Mouse (Mus musculus): ENCODE results near the gene Camsap1. TPM values are rescaled to one million over a fixed set of nuclear protein-coding genes. Genes with fewer than 3 reads are reported as not detected.

Camsap1 gene
- polyA plus RNA-seq, 1 experiment from 2014 or later: 6.0 TPM

GRCm38 (mm10) chr2:26017326-26017725 is 34.2 kb upstream of the Camsap1 start:
- no peak overlapping the region for H3K9ac ChIP-seq (ENCODE audit: low read length)
- WGBS: 53% methylated on average over 4 of the region's 4 CpGs

GRCm38 (mm10) chr2:26013674-26014073 is 30.6 kb upstream of the Camsap1 start:
- Histone ChIP-seq H3K36me3 (ENCODE audit: control insufficient read depth, insufficient read depth) (peaks cover 54% of the 10 kb centered on the region), H3K4me3 (ENCODE audit: low read length) (no peak overlapping the region), H3K27me3 (ENCODE audit: control insufficient read depth, insufficient read depth, low read length) (no peaks in the 10 kb centered on the region), H3K27ac (ENCODE audit: low read length) (no peak overlapping the region), H3K9me3 (replicated peaks; ENCODE audit: control insufficient read depth, low read length) (no peaks in the 10 kb centered on the region), H3K4me2 (ENCODE audit: low read depth, low read length) (no peak overlapping the region), H3K9ac (ENCODE audit: low read length) (no peak overlapping the region), H3K4me1 (ENCODE audit: control insufficient read depth, insufficient read depth, low read length) (peaks cover 13% of the 10 kb centered on the region)
- ATAC-seq (replicated peaks; ENCODE audit: extremely low read depth, insufficient read depth, low FRiP score): no peak
- WGBS: 80% methylated on average over 3 of the region's 3 CpGs

More at GRCm38 (mm10) chr2:26017326-26017725, 34.2 kb upstream of the Camsap1 start:
- Histone ChIP-seq H3K9me3 (replicated peaks; ENCODE audit: control insufficient read depth, low read length) (no peaks in the 10 kb centered on the region), H3K4me2 (ENCODE audit: low read depth, low read length) (no peak overlapping the region), H3K36me3 (ENCODE audit: control insufficient read depth, insufficient read depth) (peaks cover 21% of the 10 kb centered on the region), H3K27ac (ENCODE audit: low read length) (no peak overlapping the region), H3K4me1 (ENCODE audit: control insufficient read depth, insufficient read depth, low read length) (peaks cover 29% of the 10 kb centered on the region), H3K27me3 (ENCODE audit: control insufficient read depth, insufficient read depth, low read length) (no peaks in the 10 kb centered on the region), H3K4me3 (ENCODE audit: low read length) (no peak overlapping the region)
- ATAC-seq (replicated peaks; ENCODE audit: extremely low read depth, insufficient read depth, low FRiP score): no peak

GRCm38 (mm10) chr2:26011420-26011819 is 28.3 kb upstream of the Camsap1 start:
- H3K4me2 ChIP-seq (ENCODE audit: low read depth, low read length): no peak overlapping the region

GRCm38 (mm10) chr2:26002001-26002400 is 18.9 kb upstream of the Camsap1 start:
- Histone ChIP-seq H3K4me1 (ENCODE audit: control insufficient read depth, insufficient read depth, low read length) (no peaks in the 10 kb centered on the region), H3K9me3 (replicated peaks; ENCODE audit: control insufficient read depth, low read length) (no peaks in the 10 kb centered on the region), H3K4me3 (ENCODE audit: low read length) (no peak overlapping the region), H3K9ac (ENCODE audit: low read length) (no peak overlapping the region), H3K36me3 (ENCODE audit: control insufficient read depth, insufficient read depth) (peaks cover 55% of the 10 kb centered on the region), H3K27ac (ENCODE audit: low read length) (no peak overlapping the region), H3K4me2 (ENCODE audit: low read depth, low read length) (no peak overlapping the region), H3K27me3 (ENCODE audit: control insufficient read depth, insufficient read depth, low read length) (no peaks in the 10 kb centered on the region)
- ATAC-seq (replicated peaks; ENCODE audit: extremely low read depth, insufficient read depth, low FRiP score): no peak
- 78% methylated on average over 2 of the region's 2 CpGs for WGBS

More at GRCm38 (mm10) chr2:26011420-26011819, 28.3 kb upstream of the Camsap1 start:
- ATAC-seq (replicated peaks; ENCODE audit: extremely low read depth, insufficient read depth, low FRiP score): no peak
- WGBS: 68% methylated on average over 1 of the region's 1 CpGs
- H3K9ac ChIP-seq (ENCODE audit: low read length): no peak overlapping the region
- H3K27me3 ChIP-seq (ENCODE audit: control insufficient read depth, insufficient read depth, low read length): no peaks in the 10 kb centered on the region
- H3K36me3 ChIP-seq (ENCODE audit: control insufficient read depth, insufficient read depth): peaks cover 75% of the 10 kb centered on the region
- H3K4me3 ChIP-seq (ENCODE audit: low read length): no peak overlapping the region
- H3K4me1 ChIP-seq (ENCODE audit: control insufficient read depth, insufficient read depth, low read length): no peaks in the 10 kb centered on the region
- no peak overlapping the region for H3K27ac ChIP-seq (ENCODE audit: low read length)
- no peaks in the 10 kb centered on the region for H3K9me3 ChIP-seq (replicated peaks; ENCODE audit: control insufficient read depth, low read length)

GRCm38 (mm10) chr2:26001136-26001535 is 18.1 kb upstream of the Camsap1 start:
- 95% methylated on average over 5 of the region's 5 CpGs for WGBS
- no peak for ATAC-seq (replicated peaks; ENCODE audit: extremely low read depth, insufficient read depth, low FRiP score)
- peaks cover 47% of the 10 kb centered on the region for H3K36me3 ChIP-seq (ENCODE audit: control insufficient read depth, insufficient read depth)
- H3K4me1 ChIP-seq (ENCODE audit: control insufficient read depth, insufficient read depth, low read length): no peaks in the 10 kb centered on the region
- no peaks in the 10 kb centered on the region for H3K9me3 ChIP-seq (replicated peaks; ENCODE audit: control insufficient read depth, low read length)
- H3K4me2 ChIP-seq (ENCODE audit: low read depth, low read length): no peak overlapping the region
- H3K27me3 ChIP-seq (ENCODE audit: control insufficient read depth, insufficient read depth, low read length): no peaks in the 10 kb centered on the region
- H3K9ac ChIP-seq (ENCODE audit: low read length): no peak overlapping the region
- H3K4me3 ChIP-seq (ENCODE audit: low read length): no peak overlapping the region
- no peak overlapping the region for H3K27ac ChIP-seq (ENCODE audit: low read length)

GRCm38 (mm10) chr2:25997716-25998115 is 14.6 kb upstream of the Camsap1 start:
- Histone ChIP-seq H3K27me3 (ENCODE audit: control insufficient read depth, insufficient read depth, low read length) (no peaks in the 10 kb centered on the region), H3K36me3 (ENCODE audit: control insufficient read depth, insufficient read depth) (peaks cover 31% of the 10 kb centered on the region), H3K4me1 (ENCODE audit: control insufficient read depth, insufficient read depth, low read length) (no peaks in the 10 kb centered on the region), H3K27ac (ENCODE audit: low read length) (no peak overlapping the region), H3K4me2 (ENCODE audit: low read depth, low read length) (no peak overlapping the region), H3K9me3 (replicated peaks; ENCODE audit: control insufficient read depth, low read length) (no peaks in the 10 kb centered on the region), H3K4me3 (ENCODE audit: low read length) (no peak overlapping the region), H3K9ac (ENCODE audit: low read length) (no peak overlapping the region)
- no peak for ATAC-seq (replicated peaks; ENCODE audit: extremely low read depth, insufficient read depth, low FRiP score)
- WGBS: 65% methylated on average over 3 of the region's 3 CpGs

- Histone ChIP-seq H3K4me3 (ENCODE audit: low read length) (no peak overlapping the region), H3K36me3 (ENCODE audit: control insufficient read depth, insufficient read depth) (peaks cover 20% of the 10 kb centered on the region), H3K9ac (ENCODE audit: low read length) (no peak overlapping the region), H3K9me3 (replicated peaks; ENCODE audit: control insufficient read depth, low read length) (no peaks in the 10 kb centered on the region), H3K4me2 (ENCODE audit: low read depth, low read length) (no peak overlapping the region), H3K27me3 (ENCODE audit: control insufficient read depth, insufficient read depth, low read length) (no peaks in the 10 kb centered on the region), H3K27ac (ENCODE audit: low read length) (no peak overlapping the region), H3K4me1 (ENCODE audit: control insufficient read depth, insufficient read depth, low read length) (0 out of 2 replicates have a peak, but pooled peaks cover 2% of the 10 kb centered on the region)
- no peak for ATAC-seq (replicated peaks; ENCODE audit: extremely low read depth, insufficient read depth, low FRiP score)
- WGBS: 78% methylated on average over 3 of the region's 3 CpGs
Measured at GRCm38 (mm10) chr2:25994791-25995190, 11.7 kb upstream of the Camsap1 start.

- no peak for ATAC-seq (replicated peaks; ENCODE audit: extremely low read depth, insufficient read depth, low FRiP score)
- Histone ChIP-seq H3K36me3 (ENCODE audit: control insufficient read depth, insufficient read depth) (peaks cover 3% of the 10 kb centered on the region), H3K4me3 (ENCODE audit: low read length) (no peak overlapping the region), H3K9ac (ENCODE audit: low read length) (no peak overlapping the region), H3K9me3 (replicated peaks; ENCODE audit: control insufficient read depth, low read length) (no peaks in the 10 kb centered on the region), H3K4me1 (ENCODE audit: control insufficient read depth, insufficient read depth, low read length) (peaks cover 9% of the 10 kb centered on the region), H3K27ac (ENCODE audit: low read length) (no peak overlapping the region), H3K27me3 (ENCODE audit: control insufficient read depth, insufficient read depth, low read length) (no peaks in the 10 kb centered on the region), H3K4me2 (ENCODE audit: low read depth, low read length) (no peak overlapping the region)
- WGBS: 63% methylated on average over 2 of the region's 2 CpGs
Measured at GRCm38 (mm10) chr2:25992285-25992684, 9.2 kb upstream of the Camsap1 start.

- Histone ChIP-seq H3K9ac (ENCODE audit: low read length) (no peak overlapping the region), H3K36me3 (ENCODE audit: control insufficient read depth, insufficient read depth) (no peaks in the 10 kb centered on the region), H3K27me3 (ENCODE audit: control insufficient read depth, insufficient read depth, low read length) (no peaks in the 10 kb centered on the region), H3K4me1 (ENCODE audit: control insufficient read depth, insufficient read depth, low read length) (peaks cover 9% of the 10 kb centered on the region), H3K27ac (ENCODE audit: low read length) (no peak overlapping the region), H3K4me2 (ENCODE audit: low read depth, low read length) (no peak overlapping the region), H3K9me3 (replicated peaks; ENCODE audit: control insufficient read depth, low read length) (no peaks in the 10 kb centered on the region), H3K4me3 (ENCODE audit: low read length) (no peak overlapping the region)
- WGBS: 83% methylated on average over 1 of the region's 1 CpGs
- no peak for ATAC-seq (replicated peaks; ENCODE audit: extremely low read depth, insufficient read depth, low FRiP score)
Measured at GRCm38 (mm10) chr2:25989651-25990050, 6.6 kb upstream of the Camsap1 start.

Measured in heart, embryonic 16.5 days (tissue).